Mouse (Mus musculus): ENCODE data around the gene Syvn1. TPM values are rescaled to one million over a fixed set of nuclear protein-coding genes. Genes with fewer than 3 reads are reported as not detected.

Gene Syvn1
- polyA plus RNA-seq, 1 experiment from 2014 or later: 28.1 TPM

DNA sequence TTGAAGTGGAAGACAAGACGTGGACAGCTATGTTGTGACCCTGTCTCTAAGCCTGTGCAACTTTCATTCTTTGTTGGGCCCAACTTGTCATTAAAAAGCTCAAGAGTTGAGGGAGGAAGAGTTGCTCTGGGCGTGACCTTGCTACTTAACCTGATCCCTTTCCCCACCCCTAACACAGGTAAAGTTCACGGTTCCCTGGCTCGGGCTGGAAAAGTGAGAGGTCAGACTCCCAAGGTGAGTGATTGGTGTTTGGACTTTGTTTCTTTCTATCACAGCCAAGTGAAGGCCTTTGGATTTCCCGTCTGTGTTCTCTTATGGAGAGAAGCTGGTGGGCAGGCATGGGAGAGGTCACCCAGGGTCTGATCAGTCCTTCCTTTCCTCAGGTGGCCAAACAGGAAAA is 12.6 kb downstream of the Syvn1 start:
- no peaks in the 10 kb centered on the region for H3K9me3 ChIP-seq (ENCODE audit: control insufficient read depth, low read length)
- H3K27me3 ChIP-seq (replicated peaks; ENCODE audit: control insufficient read depth, insufficient read depth, low read length): no peaks in the 10 kb centered on the region
- DNase-seq (ENCODE audit: low spot score) (no peak), ATAC-seq (replicated peaks; ENCODE audit: low FRiP score, low TSS enrichment, low read depth) (no peak)
- peak overlapping the region; percentile 94 for H3K4me2 ChIP-seq (ENCODE audit: low read length)
- peak overlapping the region; percentile 92 for H3K4me3 ChIP-seq (ENCODE audit: low read depth, low read length)
- WGBS: 80% methylated on average over 5 of the region's 5 CpGs
- H3K36me3 ChIP-seq (ENCODE audit: control insufficient read depth, insufficient read depth, low read length): peaks cover 41% of the 10 kb centered on the region
- peaks cover 28% of the 10 kb centered on the region for H3K4me1 ChIP-seq (replicated peaks; ENCODE audit: control insufficient read depth, insufficient read depth, low read length)
- H3K27ac ChIP-seq (ENCODE audit: low read depth): no peak overlapping the region
- H3K9ac ChIP-seq (ENCODE audit: low read length): peak overlapping the region; percentile 90

GRCm38 (mm10) chr19:6061021-6061533 is 14.7 kb downstream of the Syvn1 start, which contains the start of gene Znhit2:
TSS of gene Znhit2 (plus strand) at chr19:6061192.
- H3K27ac ChIP-seq (ENCODE audit: low read depth): peak within 1 kb of the TSS; percentile 81
- DNase-seq (ENCODE audit: low spot score) (peak; percentile 92), ATAC-seq (replicated peaks; ENCODE audit: low FRiP score, low TSS enrichment, low read depth) (peak; percentile 53)
- H3K27me3 ChIP-seq (replicated peaks; ENCODE audit: control insufficient read depth, insufficient read depth, low read length): no peaks in the 10 kb centered on the region
- H3K4me2 ChIP-seq (ENCODE audit: low read length): peak within 1 kb of the TSS; percentile 99
- H3K4me1 ChIP-seq (replicated peaks; ENCODE audit: control insufficient read depth, insufficient read depth, low read length): peaks cover 27% of the 10 kb centered on the region
- H3K9ac ChIP-seq (ENCODE audit: low read length): peak within 1 kb of the TSS; percentile 81
- peak within 1 kb of the TSS; percentile 68 for H3K4me3 ChIP-seq (ENCODE audit: low read depth, low read length)
- H3K9me3 ChIP-seq (ENCODE audit: control insufficient read depth, low read length): no peaks in the 10 kb centered on the region
- under 1% methylated on average over 54 of the region's 58 CpGs for WGBS
- peaks cover 20% of the 10 kb centered on the region for H3K36me3 ChIP-seq (ENCODE audit: control insufficient read depth, insufficient read depth, low read length)

- WGBS: 2% methylated on average over 44 of the region's 44 CpGs
- H3K36me3 ChIP-seq (ENCODE audit: control insufficient read depth, insufficient read depth, low read length): peaks cover 15% of the 10 kb centered on the region
These were observed 15.4 kb downstream of the Syvn1 start for GRCm38 (mm10) chr19:6061641-6062302.

DNA sequence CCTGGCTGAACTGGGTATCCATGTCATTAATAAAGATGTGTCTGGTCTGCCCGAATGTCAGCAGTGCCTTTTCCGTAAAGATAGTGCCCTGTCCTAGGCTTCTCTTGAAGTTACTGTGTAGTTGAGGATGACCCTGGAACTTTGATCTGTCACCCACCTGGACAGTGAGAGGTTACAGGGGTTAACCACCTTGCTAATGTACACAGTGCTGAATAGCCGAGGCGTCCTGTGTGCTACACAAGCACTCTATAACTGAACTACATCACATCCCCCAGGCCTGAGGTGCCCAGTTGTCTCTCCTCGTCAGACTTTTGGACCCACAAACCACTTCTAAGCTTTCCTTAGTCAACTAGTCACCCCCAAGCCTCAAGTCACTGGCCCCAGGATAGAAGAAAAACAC is 16.0 kb downstream of the Syvn1 start:
- Histone ChIP-seq H3K4me3 (ENCODE audit: low read depth, low read length) (peak overlapping the region; percentile 68), H3K9ac (ENCODE audit: low read length) (peak overlapping the region; percentile 81), H3K36me3 (ENCODE audit: control insufficient read depth, insufficient read depth, low read length) (peaks cover 15% of the 10 kb centered on the region), H3K27ac (ENCODE audit: low read depth) (peak overlapping the region; percentile 81; the same call in 1 of the 2 replicates), H3K4me1 (replicated peaks; ENCODE audit: control insufficient read depth, insufficient read depth, low read length) (peaks cover 29% of the 10 kb centered on the region), H3K27me3 (replicated peaks; ENCODE audit: control insufficient read depth, insufficient read depth, low read length) (no peaks in the 10 kb centered on the region), H3K9me3 (ENCODE audit: control insufficient read depth, low read length) (no peaks in the 10 kb centered on the region), H3K4me2 (ENCODE audit: low read length) (peak overlapping the region; percentile 99)
- ATAC-seq (replicated peaks; ENCODE audit: low FRiP score, low TSS enrichment, low read depth): no peak
- WGBS: 47% methylated on average over 5 of the region's 5 CpGs
- DNase-seq (ENCODE audit: low spot score): no peak

More at GRCm38 (mm10) chr19:6061641-6062302, 15.4 kb downstream of the Syvn1 start:
- DNase-seq (ENCODE audit: low spot score): peak; percentile 74
- peak overlapping the region; percentile 99 for H3K4me2 ChIP-seq (ENCODE audit: low read length)
- H3K27ac ChIP-seq (ENCODE audit: low read depth): peak overlapping the region; percentile 81
- H3K9me3 ChIP-seq (ENCODE audit: control insufficient read depth, low read length): no peaks in the 10 kb centered on the region
- no peaks in the 10 kb centered on the region for H3K27me3 ChIP-seq (replicated peaks; ENCODE audit: control insufficient read depth, insufficient read depth, low read length)
- H3K4me1 ChIP-seq (replicated peaks; ENCODE audit: control insufficient read depth, insufficient read depth, low read length): peaks cover 26% of the 10 kb centered on the region
- ATAC-seq (replicated peaks; ENCODE audit: low FRiP score, low TSS enrichment, low read depth): no peak
- H3K9ac ChIP-seq (ENCODE audit: low read length): peak overlapping the region; percentile 81
- H3K4me3 ChIP-seq (ENCODE audit: low read depth, low read length): peak overlapping the region; percentile 68

GRCm38 (mm10) chr19:6063081-6063480 is 16.7 kb downstream of the Syvn1 start:
- Histone ChIP-seq H3K4me2 (ENCODE audit: low read length) (no peak overlapping the region), H3K27ac (ENCODE audit: low read depth) (no peak overlapping the region), H3K4me1 (replicated peaks; ENCODE audit: control insufficient read depth, insufficient read depth, low read length) (peaks cover 29% of the 10 kb centered on the region), H3K9ac (ENCODE audit: low read length) (no peak overlapping the region), H3K9me3 (ENCODE audit: control insufficient read depth, low read length) (no peaks in the 10 kb centered on the region), H3K4me3 (ENCODE audit: low read depth, low read length) (no peak overlapping the region), H3K36me3 (ENCODE audit: control insufficient read depth, insufficient read depth, low read length) (peaks cover 15% of the 10 kb centered on the region), H3K27me3 (replicated peaks; ENCODE audit: control insufficient read depth, insufficient read depth, low read length) (no peaks in the 10 kb centered on the region)
- WGBS: 95% methylated on average over 6 of the region's 6 CpGs
- ATAC-seq (replicated peaks; ENCODE audit: low FRiP score, low TSS enrichment, low read depth) (no peak), DNase-seq (ENCODE audit: low spot score) (no peak)

GRCm38 (mm10) chr19:6066571-6066970 is 20.2 kb downstream of the Syvn1 start:
- DNase-seq (ENCODE audit: low spot score): no peak
- no peaks in the 10 kb centered on the region for H3K27me3 ChIP-seq (replicated peaks; ENCODE audit: control insufficient read depth, insufficient read depth, low read length)
- no peaks in the 10 kb centered on the region for H3K9me3 ChIP-seq (ENCODE audit: control insufficient read depth, low read length)
- 33% methylated on average over 5 of the region's 5 CpGs for WGBS
- H3K4me2 ChIP-seq (ENCODE audit: low read length): peak overlapping the region; percentile 96
- H3K9ac ChIP-seq (ENCODE audit: low read length): peak overlapping the region; percentile 55; the same call in 1 of the 2 replicates
- peaks cover 25% of the 10 kb centered on the region for H3K36me3 ChIP-seq (ENCODE audit: control insufficient read depth, insufficient read depth, low read length)
- H3K4me1 ChIP-seq (replicated peaks; ENCODE audit: control insufficient read depth, insufficient read depth, low read length): peaks cover 23% of the 10 kb centered on the region
- peak overlapping the region; percentile 48 for H3K4me3 ChIP-seq (ENCODE audit: low read depth, low read length)
- ATAC-seq (replicated peaks; ENCODE audit: low FRiP score, low TSS enrichment, low read depth): no peak
- peak overlapping the region; percentile 74; the same call in 1 of the 2 replicates for H3K27ac ChIP-seq (ENCODE audit: low read depth)

DNA sequence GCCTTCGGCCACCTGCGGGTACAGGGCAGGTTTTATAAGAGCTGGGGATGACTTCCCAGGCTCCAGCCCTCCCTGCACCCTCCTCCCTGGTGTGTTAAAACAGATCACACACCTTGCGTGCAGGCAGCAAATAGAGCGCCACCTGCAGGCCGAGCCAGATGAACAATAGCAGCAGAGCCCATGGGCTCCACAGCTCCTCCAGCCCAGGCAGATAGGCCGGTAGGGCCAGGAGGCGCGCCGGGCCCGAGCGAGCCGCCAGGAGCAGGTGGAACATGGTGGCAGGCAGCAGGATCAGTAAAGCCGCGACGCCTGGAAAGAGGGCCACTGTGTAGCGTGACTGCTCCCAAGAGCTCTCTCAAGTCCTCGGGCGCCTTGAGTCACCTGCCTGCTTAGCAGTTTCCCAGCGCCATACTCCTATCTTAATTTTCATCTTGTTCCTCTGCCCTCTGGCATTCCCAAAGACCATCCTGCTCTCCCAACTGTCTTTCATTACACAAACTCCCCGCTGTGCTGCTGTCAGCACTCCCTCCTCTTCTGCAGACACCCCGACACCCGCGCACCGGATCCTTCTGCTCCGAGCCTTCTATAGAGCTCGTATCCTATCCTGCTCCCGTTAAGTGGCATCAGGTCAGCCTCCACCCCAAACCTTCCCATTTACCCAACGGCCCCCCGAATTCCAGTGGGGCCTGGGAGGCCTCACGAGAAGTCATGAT is 20.8 kb downstream of the Syvn1 start:
- peaks cover 18% of the 10 kb centered on the region for H3K4me1 ChIP-seq (replicated peaks; ENCODE audit: control insufficient read depth, insufficient read depth, low read length)
- H3K27me3 ChIP-seq (replicated peaks; ENCODE audit: control insufficient read depth, insufficient read depth, low read length): no peaks in the 10 kb centered on the region
- under 1% methylated on average over 29 of the region's 30 CpGs for WGBS
- ATAC-seq (replicated peaks; ENCODE audit: low FRiP score, low TSS enrichment, low read depth) (peak; percentile 70), DNase-seq (ENCODE audit: low spot score) (peak; percentile 92)
- H3K9ac ChIP-seq (ENCODE audit: low read length): peak overlapping the region; percentile 55
- peak overlapping the region; percentile 74 for H3K27ac ChIP-seq (ENCODE audit: low read depth)
- H3K4me2 ChIP-seq (ENCODE audit: low read length): peak overlapping the region; percentile 96
- no peaks in the 10 kb centered on the region for H3K9me3 ChIP-seq (ENCODE audit: control insufficient read depth, low read length)
- H3K36me3 ChIP-seq (ENCODE audit: control insufficient read depth, insufficient read depth, low read length): peaks cover 26% of the 10 kb centered on the region
- H3K4me3 ChIP-seq (ENCODE audit: low read depth, low read length): peak overlapping the region; percentile 48

DNA sequence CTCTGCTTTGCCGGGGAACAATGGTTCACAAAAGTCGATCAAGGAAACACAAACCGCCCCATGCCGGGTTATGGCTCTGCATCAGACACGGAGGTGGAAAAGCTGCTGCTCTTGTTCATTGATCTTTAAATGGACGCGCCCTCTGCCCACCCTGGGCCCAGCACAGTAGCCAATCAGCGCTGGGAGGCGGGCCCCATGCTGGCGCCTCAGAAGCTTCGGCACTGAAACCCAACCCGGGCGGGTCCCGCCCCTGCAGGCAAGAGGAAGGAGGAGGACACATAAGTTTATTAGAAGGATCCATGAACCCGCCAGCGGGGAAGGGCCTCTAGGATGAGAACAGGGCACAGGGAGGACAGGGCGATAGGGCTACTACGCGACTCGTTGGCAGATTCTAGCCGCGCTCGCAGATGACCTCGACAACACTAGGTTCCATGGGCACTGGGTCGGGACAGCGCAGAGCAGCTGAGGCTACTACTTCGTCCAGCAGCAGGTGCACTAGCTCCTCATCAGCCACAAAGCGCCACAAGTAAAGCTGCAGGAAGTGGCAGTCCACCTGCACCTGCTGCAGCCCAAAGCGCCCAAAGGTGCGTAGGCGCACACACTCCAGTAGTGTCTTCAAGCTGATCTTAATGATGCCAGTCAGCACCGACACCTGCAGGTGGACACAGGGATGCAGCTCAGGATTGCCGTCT is 21.5 kb downstream of the Syvn1 start, which contains the start of gene Tm7sf2:
TSS of gene Tm7sf2 (minus strand) at position 650 of the 692 bp plus-strand sequence.
- DNase-seq (ENCODE audit: low spot score): peak; percentile 86
- peak within 1 kb of the TSS; percentile 74 for H3K27ac ChIP-seq (ENCODE audit: low read depth)
- H3K9me3 ChIP-seq (ENCODE audit: control insufficient read depth, low read length): no peaks in the 10 kb centered on the region
- H3K9ac ChIP-seq (ENCODE audit: low read length): peak within 1 kb of the TSS; percentile 55
- H3K27me3 ChIP-seq (replicated peaks; ENCODE audit: control insufficient read depth, insufficient read depth, low read length): no peaks in the 10 kb centered on the region
- 8% methylated on average over 33 of the region's 33 CpGs for WGBS
- H3K4me1 ChIP-seq (replicated peaks; ENCODE audit: control insufficient read depth, insufficient read depth, low read length): peaks cover 12% of the 10 kb centered on the region
- peak; percentile 93 for ATAC-seq (replicated peaks; ENCODE audit: low FRiP score, low TSS enrichment, low read depth)
- peak within 1 kb of the TSS; percentile 96 for H3K4me2 ChIP-seq (ENCODE audit: low read length)
- peaks cover 32% of the 10 kb centered on the region for H3K36me3 ChIP-seq (ENCODE audit: control insufficient read depth, insufficient read depth, low read length)
- peak within 1 kb of the TSS; percentile 48 for H3K4me3 ChIP-seq (ENCODE audit: low read depth, low read length)
